10 mouse cellular contexts compared by ENCODE assay signal in genomic region chr4:35534154-35534553, GRCm38 (mm10).
"Had no signal": no experiment of that assay in that cellular context is flagged by ENCODE, and none has a peak within 500 bp of the region (broad histone marks: within the 10 kb centered on the region; RNA-seq: fewer than 3 reads in every experiment).

No protein-coding gene starts in this region.

- H3K27me3 ChIP-seq: limb, embryonic 15.5 days; liver, embryonic 12.5 days had no signal

- H3K9me3 ChIP-seq: limb, embryonic 15.5 days; liver, embryonic 12.5 days had no signal

- H3K9ac ChIP-seq: limb, embryonic 15.5 days; liver, embryonic 12.5 days had no signal

- H3K27ac ChIP-seq: kidney, postnatal 0 days; limb, embryonic 15.5 days; liver, embryonic 12.5 days had no signal

- ATAC-seq: intestine, postnatal 0 days; liver, embryonic 12.5 days had no signal

- H3K36me3 ChIP-seq: limb, embryonic 15.5 days; liver, embryonic 12.5 days had no signal

- H3K4me2 ChIP-seq: limb, embryonic 15.5 days; liver, embryonic 12.5 days had no signal

- DNase-seq: kidney, adult 9 months; kidney, postnatal 36 days; layer of hippocampus, adult 9-11 months; layer of hippocampus, postnatal 36 days; right cerebral cortex, postnatal 14 days; thymus, postnatal 36 days had no signal

- H3K4me1 ChIP-seq: limb, embryonic 15.5 days; liver, embryonic 12.5 days had no signal

- H3K4me3 ChIP-seq: limb, embryonic 15.5 days; liver, embryonic 12.5 days had no signal
